Mouse (Mus musculus): ENCODE results near the gene Bcl7a.

Gene Bcl7a

GRCm38 (mm10) chr5:123327686-123328085 is 15.9 kb upstream of the Bcl7a start:
- no peak for DNase-seq (ENCODE audit: low read depth, low spot score)

DNA sequence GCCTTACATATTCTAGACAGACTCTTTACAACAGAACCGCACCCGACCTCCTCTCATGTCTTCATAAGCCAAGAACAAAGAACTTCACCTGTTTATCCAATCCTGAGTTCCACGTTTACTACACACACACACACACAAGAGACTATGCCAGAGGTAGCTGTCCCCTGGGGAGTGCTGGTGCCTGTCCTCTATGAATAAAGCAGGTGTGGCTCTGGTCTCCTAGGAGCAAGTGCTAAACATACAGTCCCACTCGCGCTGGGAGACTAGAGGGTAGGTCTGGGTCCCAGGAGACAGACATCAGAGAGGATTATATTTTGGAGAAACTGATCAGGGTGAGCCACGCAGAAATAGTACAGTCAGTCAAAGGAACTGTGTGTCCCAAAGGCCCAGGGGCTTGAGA is 10.1 kb upstream of the Bcl7a start:
- no peak for DNase-seq (ENCODE audit: low read depth, low spot score)

GRCm38 (mm10) chr5:123336205-123336961 is 7.3 kb upstream of the Bcl7a start:
- DNase-seq (ENCODE audit: low read depth, low spot score): no peak

GRCm38 (mm10) chr5:123338463-123338862 is 5.2 kb upstream of the Bcl7a start:
- no peak for DNase-seq (ENCODE audit: low read depth, low spot score)

DNA sequence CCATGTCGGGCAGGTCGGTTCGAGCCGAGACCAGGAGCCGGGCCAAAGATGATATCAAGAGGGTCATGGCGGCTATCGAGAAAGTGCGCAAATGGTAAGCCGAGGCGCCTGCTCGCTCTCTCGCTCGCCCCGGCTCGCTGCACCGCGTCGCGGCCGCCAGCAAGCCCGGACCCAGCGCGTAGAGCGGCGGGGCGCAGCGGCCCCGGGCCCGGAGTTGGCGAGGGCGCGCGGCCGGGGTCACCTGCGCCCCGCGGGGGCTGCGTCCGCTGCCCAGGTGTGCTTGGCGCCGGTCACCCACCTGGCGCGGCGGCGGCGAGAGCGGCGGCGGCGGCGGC is 961 bp downstream of the Bcl7a start:
- DNase-seq (ENCODE audit: low read depth, low spot score): no peak

DNA sequence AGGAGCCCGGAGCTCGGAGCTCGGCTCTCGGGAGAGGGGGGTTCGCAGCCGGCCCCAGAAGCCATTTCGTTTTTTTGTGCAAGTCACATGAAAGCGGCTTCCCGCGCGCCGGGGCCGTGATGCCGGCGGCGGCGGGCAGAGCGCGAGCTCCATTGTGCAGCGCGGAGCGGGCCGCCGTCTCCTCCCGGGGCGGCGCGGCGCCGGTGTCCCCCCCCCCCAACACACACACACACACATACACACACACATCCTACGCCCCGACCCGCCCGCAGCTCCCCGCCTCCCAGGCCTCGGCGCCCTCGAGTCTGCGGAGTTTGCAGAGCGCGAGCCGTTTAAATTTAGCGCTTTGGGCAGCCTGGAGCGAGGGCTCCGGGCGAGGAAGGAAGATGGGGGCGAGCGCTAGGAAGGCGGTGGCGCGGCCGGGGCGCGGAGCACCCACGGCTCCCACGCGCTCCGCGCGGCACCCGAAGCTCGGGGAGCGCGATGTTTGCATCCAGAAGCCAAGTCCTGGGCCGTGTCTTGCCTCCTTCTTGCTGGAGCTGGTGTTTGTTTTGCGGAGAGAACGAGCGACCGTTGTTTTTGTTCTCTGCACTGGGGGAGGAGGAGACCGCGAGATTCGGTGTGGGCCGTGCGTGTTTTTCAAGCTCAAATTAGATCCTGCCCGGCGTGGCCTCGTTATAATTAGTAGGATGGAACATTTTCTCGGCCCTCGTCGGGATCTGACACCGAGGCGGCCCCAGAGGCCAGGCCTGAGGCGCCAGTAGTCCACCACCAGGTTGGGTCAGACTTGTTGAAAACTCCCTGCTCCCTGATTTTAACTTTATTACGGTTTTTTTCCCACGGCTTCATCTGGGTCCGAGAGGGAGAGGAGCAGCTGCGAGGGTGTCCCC is 1.6 kb downstream of the Bcl7a start:
- peak; percentile 45 for DNase-seq (ENCODE audit: low read depth, low spot score)

GRCm38 (mm10) chr5:123345853-123346654 is 2.4 kb downstream of the Bcl7a start:
- DNase-seq (ENCODE audit: low read depth, low spot score): no peak

- no peak for DNase-seq (ENCODE audit: low read depth, low spot score)
These were observed 3.2 kb downstream of the Bcl7a start for GRCm38 (mm10) chr5:123346701-123347270.

DNA sequence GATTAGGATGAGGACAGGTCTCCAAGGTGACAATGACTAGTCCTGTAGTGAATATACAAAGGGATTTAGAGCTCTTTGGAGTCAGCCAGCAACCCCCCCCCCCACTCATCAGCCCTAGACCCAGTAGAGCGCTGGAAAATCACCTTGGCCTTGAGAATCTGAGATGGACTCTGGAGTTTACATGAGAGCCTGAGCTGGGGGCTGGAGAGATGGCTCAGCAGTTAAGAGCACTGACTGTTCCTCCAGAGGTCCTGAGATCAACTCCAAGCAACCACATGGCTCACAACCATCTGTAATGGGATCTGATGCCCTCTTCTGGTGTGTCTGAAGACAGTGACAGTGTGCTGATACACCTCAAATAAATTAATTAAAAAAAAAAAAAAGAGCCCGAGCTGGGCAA is 4.4 kb downstream of the Bcl7a start:
- DNase-seq (ENCODE audit: low read depth, low spot score): no peak

GRCm38 (mm10) chr5:123350386-123350785 is 6.8 kb downstream of the Bcl7a start:
- peak; percentile 69 for DNase-seq (ENCODE audit: low read depth, low spot score)

GRCm38 (mm10) chr5:123355918-123356317 is 12.3 kb downstream of the Bcl7a start:
- DNase-seq (ENCODE audit: low read depth, low spot score): no peak

DNA sequence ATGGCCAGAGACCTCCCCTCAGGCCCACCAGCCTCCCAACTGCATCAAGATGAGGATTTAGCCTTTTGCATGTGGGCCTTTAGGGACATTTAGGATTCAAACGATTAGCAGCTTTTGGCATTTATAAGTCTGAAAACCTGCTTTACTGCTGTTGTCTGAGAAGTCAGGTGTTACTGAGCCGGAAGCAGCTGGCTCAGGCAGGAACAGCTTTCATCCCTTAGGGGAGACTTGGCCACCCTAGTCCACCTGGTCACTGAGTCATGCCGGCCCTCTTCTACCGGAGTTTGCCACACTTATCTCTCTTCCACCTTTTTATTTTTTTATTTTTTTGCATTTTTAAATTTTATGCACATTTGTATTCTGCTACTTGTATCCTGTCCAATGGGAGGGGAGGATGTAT is 13.6 kb downstream of the Bcl7a start:
- DNase-seq (ENCODE audit: low read depth, low spot score): no peak

GRCm38 (mm10) chr5:123359431-123359830 is 15.8 kb downstream of the Bcl7a start:
- no peak for DNase-seq (ENCODE audit: low read depth, low spot score)

DNA sequence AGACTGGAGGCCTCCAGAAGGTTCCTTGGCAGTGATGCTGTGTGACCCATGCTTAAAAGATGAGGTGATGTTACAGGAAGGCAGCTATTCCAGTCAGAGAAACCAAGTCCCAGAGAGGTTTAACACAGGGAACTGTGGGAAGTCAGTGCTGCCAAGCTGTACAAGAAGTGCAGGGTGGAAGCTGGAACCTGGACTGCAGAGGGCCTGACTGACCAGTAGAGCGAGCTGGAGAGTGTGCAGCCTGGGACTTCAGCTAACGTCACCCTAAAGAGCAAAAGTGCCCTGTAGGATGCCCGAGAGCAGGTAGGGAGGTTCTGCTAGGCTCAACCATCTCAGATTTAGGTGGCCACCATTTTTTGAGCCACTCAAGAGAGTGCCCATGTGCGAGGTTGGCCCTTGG is 19.3 kb downstream of the Bcl7a start:
- no peak for DNase-seq (ENCODE audit: low read depth, low spot score)

- no peak for DNase-seq (ENCODE audit: low read depth, low spot score)
These were observed 20.8 kb downstream of the Bcl7a start for GRCm38 (mm10) chr5:123364302-123364971.

- peak; percentile 61 for DNase-seq (ENCODE audit: low read depth, low spot score)
These were observed 25.3 kb downstream of the Bcl7a start for GRCm38 (mm10) chr5:123368869-123369488.

DNA sequence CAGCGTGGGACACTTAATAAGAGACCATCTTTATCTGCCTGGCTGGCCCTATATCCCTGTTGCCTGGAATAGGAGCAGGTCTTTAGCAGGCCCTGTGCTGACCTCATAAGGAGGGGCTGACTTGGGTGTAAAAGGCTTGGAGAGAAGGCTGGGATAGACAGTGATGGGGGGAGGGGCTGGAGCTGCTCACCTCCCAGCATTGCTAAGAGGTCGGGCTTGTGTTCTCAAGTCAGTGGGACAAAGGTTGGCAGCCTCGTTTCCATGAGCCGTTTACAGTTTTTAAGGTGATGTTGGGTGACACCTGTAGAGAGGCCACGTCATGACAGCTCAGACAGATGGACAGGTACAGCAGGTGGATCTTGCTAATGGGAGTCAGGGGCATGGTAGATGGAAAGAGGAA is 26.4 kb downstream of the Bcl7a start:
- no peak for DNase-seq (ENCODE audit: low read depth, low spot score)

- peak; percentile 78 for DNase-seq (ENCODE audit: low read depth, low spot score)
These were observed 31.6 kb downstream of the Bcl7a start for GRCm38 (mm10) chr5:123375262-123375661.

GRCm38 (mm10) chr5:123375793-123376452 is 32.3 kb downstream of the Bcl7a start:
- peak; percentile 92 for DNase-seq (ENCODE audit: low read depth, low spot score)

DNA sequence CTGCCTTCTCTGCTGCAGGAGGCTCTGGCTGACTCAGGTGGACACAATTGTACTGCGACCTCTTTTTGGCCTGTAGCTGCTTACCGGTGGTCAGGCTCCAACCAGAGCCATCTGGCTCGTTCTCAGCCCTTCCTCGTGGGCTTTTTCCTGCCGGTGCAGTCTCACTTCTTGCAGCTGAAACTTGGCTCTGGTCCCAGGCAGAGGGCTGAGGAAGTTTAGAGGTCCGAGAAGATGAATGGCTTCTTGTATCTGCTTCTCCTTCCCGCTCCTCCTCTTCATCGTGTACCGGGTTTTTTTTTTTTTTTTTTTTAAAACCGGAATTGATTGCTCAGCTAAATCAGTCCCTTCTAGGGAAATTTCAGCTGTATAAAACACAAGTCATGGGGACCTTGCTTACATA is 32.9 kb downstream of the Bcl7a start:
- no peak for DNase-seq (ENCODE audit: low read depth, low spot score)
